Mouse (Mus musculus): Measurements from ENCODE around the gene Golga1.

DNA sequence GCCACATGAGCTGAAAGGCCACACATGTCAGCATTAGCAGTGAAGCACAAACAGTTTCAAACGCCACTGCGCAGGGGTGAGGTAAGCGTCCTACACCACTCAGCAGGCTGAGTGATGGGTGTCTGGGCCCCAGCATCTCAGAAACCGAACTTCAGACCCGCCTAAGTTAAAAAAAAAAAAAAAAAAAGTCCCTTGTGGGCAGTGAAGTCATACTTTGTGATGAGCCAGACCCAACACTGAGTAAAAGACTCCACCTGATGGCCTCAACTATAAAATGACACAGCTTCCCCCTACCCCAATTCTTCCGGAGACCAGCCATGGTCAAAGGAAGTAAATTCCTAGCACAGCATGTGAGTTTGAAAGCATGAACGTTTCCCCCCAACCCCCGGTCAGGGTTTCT is 62.2 kb downstream of the Golga1 start:
- TF ChIP-seq GATA1 (IDR thresholded peaks at IDR 0.05; ENCODE audit: borderline replicate concordance, low read length) (no peak), FLI1 (IDR thresholded peaks at IDR 0.05; ENCODE audit: low read length) (no peak)

All from megakaryocyte, embryonic 14.5 days (primary cell).